Mouse (Mus musculus): Measurements from ENCODE around the gene Lman2. TPM values are rescaled to one million over a fixed set of nuclear protein-coding genes. Genes with fewer than 3 reads are reported as not detected.

Lman2 gene
- 110 to 124 TPM (median 118 TPM) in 4 replicates for total RNA-seq (2023; ENCODE audit: inconsistent age)

GRCm38 (mm10) chr13:55362453-55363060 is at the start of gene Lman2:
Gene Lman2 (minus strand): TSS chr13:55362783.

GRCm38 (mm10) chr13:55398088-55398487 is 35.5 kb upstream of the Lman2 start, which contains the start of gene Slc34a1:
Gene Slc34a1 (plus strand): TSS chr13:55398187.

GRCm38 (mm10) chr13:55369531-55370114 is 7.0 kb upstream of the Lman2 start, which contains the start of gene Rgs14:
Gene Rgs14 (plus strand): TSS chr13:55369732.

GRCm38 (mm10) chr13:55329683-55330566 is 32.7 kb downstream of the Lman2 start, which contains the start of gene Mxd3:
Gene Mxd3 (minus strand): TSS chr13:55329823.

GRCm38 (mm10) chr13:55321434-55322129 is 41.0 kb downstream of the Lman2 start, which contains the start of gene Rab24:
Gene Rab24 (minus strand): TSS chr13:55321946.

GRCm38 (mm10) chr13:55319931-55320533 is 42.6 kb downstream of the Lman2 start, which contains the start of gene Prelid1:
Gene Prelid1 (plus strand): TSS chr13:55320500.

Other genes starting within 250 kb of the Lman2 start
- not detected in 4 replicates for gene Gm17617, start 229.2 kb downstream of the Lman2 start, total RNA-seq (2023; ENCODE audit: inconsistent age)
- not detected in 4 replicates for gene Fgfr4, start 210.1 kb downstream of the Lman2 start, total RNA-seq (2023; ENCODE audit: inconsistent age)
- 174 to 194 TPM (median 186 TPM) in 4 replicates for gene Nsd1, start 153.0 kb downstream of the Lman2 start, total RNA-seq (2023; ENCODE audit: inconsistent age)
- gene Prelid1, start 42.3 kb downstream of the Lman2 start, total RNA-seq (2023; ENCODE audit: inconsistent age) = 127 to 142 TPM (median 132 TPM) in 4 replicates
- gene Rab24, start 40.8 kb downstream of the Lman2 start, total RNA-seq (2023; ENCODE audit: inconsistent age) = 56.0 to 78.1 TPM (median 72.9 TPM) in 4 replicates
- gene Mxd3, start 33.0 kb downstream of the Lman2 start, total RNA-seq (2023; ENCODE audit: inconsistent age) = 1.8 to 2.6 TPM (median 2.2 TPM) in 4 replicates
- 67.6 to 76.8 TPM (median 73.8 TPM) in 4 replicates for gene Rgs14, start 6.9 kb upstream of the Lman2 start, total RNA-seq (2023; ENCODE audit: inconsistent age)
- gene Slc34a1, start 35.4 kb upstream of the Lman2 start, total RNA-seq (2023; ENCODE audit: inconsistent age) = 0.15 to 0.63 TPM (median 0.37 TPM) in 4 replicates
- not detected in 4 replicates for gene Pfn3, start 52.4 kb upstream of the Lman2 start, total RNA-seq (2023; ENCODE audit: inconsistent age)
- gene F12, start 64.0 kb upstream of the Lman2 start, total RNA-seq (2023; ENCODE audit: inconsistent age) = 1.6 to 3.1 TPM (median 1.8 TPM) in 4 replicates
- 461 to 500 TPM (median 466 TPM) in 4 replicates for gene Grk6, start 82.3 kb upstream of the Lman2 start, total RNA-seq (2023; ENCODE audit: inconsistent age)
- gene Prr7, start 101.5 kb upstream of the Lman2 start, total RNA-seq (2023; ENCODE audit: inconsistent age) = 32.8 to 35.9 TPM (median 35.6 TPM) in 4 replicates
- 0.29 to 0.61 TPM (median 0.48 TPM) in 3 of 4 replicates, not detected in the other for gene Dbn1, start 125.3 kb upstream of the Lman2 start, total RNA-seq (2023; ENCODE audit: inconsistent age)
- gene Pdlim7, start 150.9 kb upstream of the Lman2 start, total RNA-seq (2023; ENCODE audit: inconsistent age) = 23.1 to 32.2 TPM (median 27.2 TPM) in 4 replicates
- gene Dok3, start 166.5 kb upstream of the Lman2 start, total RNA-seq (2023; ENCODE audit: inconsistent age) = 312 to 332 TPM (median 327 TPM) in 4 replicates
- 135 to 156 TPM (median 143 TPM) in 4 replicates for gene Ddx41, start 173.9 kb upstream of the Lman2 start, total RNA-seq (2023; ENCODE audit: inconsistent age)
- 144 to 171 TPM (median 151 TPM) in 4 replicates for gene Fam193b, start 208.3 kb upstream of the Lman2 start, total RNA-seq (2023; ENCODE audit: inconsistent age)
- gene Tmed9, start 210.9 kb upstream of the Lman2 start, total RNA-seq (2023; ENCODE audit: inconsistent age) = 83.2 to 101 TPM (median 86.8 TPM) in 4 replicates
- gene B4galt7, start 237.1 kb upstream of the Lman2 start, total RNA-seq (2023; ENCODE audit: inconsistent age) = 22.5 to 24.4 TPM (median 23.2 TPM) in 4 replicates